Mouse (Mus musculus) cerebellum, adult 2 months (tissue): Measurements from ENCODE around the gene Pgs1. TPM values are rescaled to one million over a fixed set of nuclear protein-coding genes. Genes with fewer than 3 reads are reported as not detected.
A peak's percentile ranks its signal among the peaks of the same experiment; 100 is the strongest.

Experiments used
- DNase-seq, 2 experiments: peaks; one replicate each; pipeline ENCODE4 v3.0.0; 2021
- H3K27ac ChIP-seq: fragments of 200-500 bp; 2 replicates; pipeline ENCODE4 v1.5.1; 2012; ENCODE audit warnings: low read length, control low read depth, inconsistent platforms; ENCODE audit not compliant: insufficient read depth
- H3K27me3 ChIP-seq: fragments of 200-500 bp; 2 replicates; pipeline ENCODE4 v1.6.1; 2012; ENCODE audit warnings: inconsistent platforms, mild to moderate bottlenecking, low read length, moderate library complexity; ENCODE audit not compliant: control insufficient read depth, insufficient read depth
- H3K4me1 ChIP-seq: fragments of 200-500 bp; 2 replicates; pipeline ENCODE4 v1.6.1; 2011; ENCODE audit warnings: low read length; ENCODE audit not compliant: control insufficient read depth, insufficient read depth
- H3K4me3 ChIP-seq: fragments of 200-500 bp; replicated peaks from 2 replicates; pipeline ENCODE3; 2011; ENCODE audit warnings: mild to moderate bottlenecking, low read depth, low read length, control low read depth; ENCODE audit not compliant: insufficient read depth
- CTCF ChIP-seq: fragments of 200-500 bp; IDR thresholded peaks from 2 replicates; pipeline ENCODE4 v1.5.1; 2011; ENCODE audit warnings: low read depth, mild to moderate bottlenecking, control low read depth, low read length, moderate library complexity, borderline replicate concordance; ENCODE audit not compliant: insufficient read depth
- POLR2A ChIP-seq: fragments of 200-500 bp; IDR thresholded peaks from 2 replicates; pipeline ENCODE4 v1.6.1; 2011; ENCODE audit warnings: low read length, control low read depth, borderline replicate concordance; ENCODE audit not compliant: insufficient read depth
- WGBS: fragments of 180-500 bp; shearing (Covaris S2); methylation state at CpG from one replicate; pipeline ENCODE4 v1.1.7; 2018; 5-methylcytosine and 5-hydroxymethylcytosine counted together
- polyA plus RNA-seq: library from polyadenylated mRNA; depleted of rRNA; stranded (reverse); fragments of >200 nt; gene quantifications from 2 replicates; pipeline ENCODE4 v1.2.3, GENCODE M21; 2012

Pgs1 gene
- polyA plus RNA-seq, 1 experiment: 76.5 TPM

DNA sequence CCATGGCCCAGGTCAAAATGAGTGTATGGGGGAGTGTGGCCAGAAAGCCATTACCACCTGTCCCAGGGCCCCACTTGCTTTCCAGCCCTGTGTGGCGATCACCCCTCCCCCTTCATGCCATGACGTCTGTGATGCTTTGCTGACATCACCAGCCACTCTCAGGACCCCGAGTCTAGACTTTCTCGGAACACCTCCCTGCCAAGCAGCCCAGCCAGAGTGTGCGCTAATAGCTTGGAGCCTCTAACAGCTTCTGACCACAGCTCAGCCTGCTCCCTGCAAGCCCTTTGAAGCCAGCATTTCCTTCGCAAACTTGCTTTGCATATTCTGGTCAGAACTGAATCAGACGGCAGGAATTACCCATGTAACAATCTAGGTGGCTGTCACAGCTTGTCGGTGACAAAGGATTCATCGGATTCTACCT, 20.5 kb upstream of the Pgs1 start:
- H3K27me3 ChIP-seq: no peaks in the 10 kb centered on the region
- 68% methylated on average over 9 of the region's 9 CpGs for WGBS
- no peak overlapping the region for H3K27ac ChIP-seq
- no peak overlapping the region for H3K4me3 ChIP-seq
- TF ChIP-seq POLR2A (no peak), CTCF (no peak)
- H3K4me1 ChIP-seq: peaks cover 16% of the 10 kb centered on the region
- no peak for DNase-seq

DNA sequence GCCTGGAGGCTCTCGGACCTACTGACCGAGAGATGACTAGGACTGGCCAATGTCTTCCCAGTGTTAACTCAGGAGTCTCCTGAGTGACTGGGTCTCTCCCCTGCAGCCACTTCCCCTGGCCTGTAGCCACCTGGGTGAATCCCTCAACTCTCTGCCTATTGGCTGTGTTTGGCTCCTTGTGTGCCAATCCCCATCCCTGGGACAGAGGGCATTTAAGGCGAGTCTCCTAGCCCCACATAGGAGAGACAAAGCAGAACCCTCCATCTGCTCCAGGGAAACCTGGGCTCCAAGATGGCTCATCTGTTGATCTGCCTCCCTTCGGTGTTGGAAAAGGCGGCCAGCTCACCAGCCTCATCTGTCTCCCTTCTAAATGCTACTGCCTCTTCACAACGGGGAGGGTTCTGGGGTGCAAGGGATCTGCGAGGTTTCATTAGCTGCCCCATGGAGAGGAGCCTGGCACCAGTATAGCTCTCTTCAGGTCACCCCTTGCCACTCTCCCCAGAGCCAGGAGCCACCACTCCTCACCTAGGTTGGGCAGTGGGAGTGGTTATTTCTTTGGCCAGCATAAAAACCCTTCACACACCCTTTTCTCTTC, 19.5 kb upstream of the Pgs1 start:
- peaks cover 16% of the 10 kb centered on the region for H3K4me1 ChIP-seq
- H3K27ac ChIP-seq: no peak overlapping the region
- peak; percentile 50 to 67 for DNase-seq
- H3K27me3 ChIP-seq: no peaks in the 10 kb centered on the region
- 24% methylated on average over 7 of the region's 7 CpGs for WGBS
- TF ChIP-seq CTCF: no peak
- TF ChIP-seq POLR2A: no peak
- no peak overlapping the region for H3K4me3 ChIP-seq

DNA sequence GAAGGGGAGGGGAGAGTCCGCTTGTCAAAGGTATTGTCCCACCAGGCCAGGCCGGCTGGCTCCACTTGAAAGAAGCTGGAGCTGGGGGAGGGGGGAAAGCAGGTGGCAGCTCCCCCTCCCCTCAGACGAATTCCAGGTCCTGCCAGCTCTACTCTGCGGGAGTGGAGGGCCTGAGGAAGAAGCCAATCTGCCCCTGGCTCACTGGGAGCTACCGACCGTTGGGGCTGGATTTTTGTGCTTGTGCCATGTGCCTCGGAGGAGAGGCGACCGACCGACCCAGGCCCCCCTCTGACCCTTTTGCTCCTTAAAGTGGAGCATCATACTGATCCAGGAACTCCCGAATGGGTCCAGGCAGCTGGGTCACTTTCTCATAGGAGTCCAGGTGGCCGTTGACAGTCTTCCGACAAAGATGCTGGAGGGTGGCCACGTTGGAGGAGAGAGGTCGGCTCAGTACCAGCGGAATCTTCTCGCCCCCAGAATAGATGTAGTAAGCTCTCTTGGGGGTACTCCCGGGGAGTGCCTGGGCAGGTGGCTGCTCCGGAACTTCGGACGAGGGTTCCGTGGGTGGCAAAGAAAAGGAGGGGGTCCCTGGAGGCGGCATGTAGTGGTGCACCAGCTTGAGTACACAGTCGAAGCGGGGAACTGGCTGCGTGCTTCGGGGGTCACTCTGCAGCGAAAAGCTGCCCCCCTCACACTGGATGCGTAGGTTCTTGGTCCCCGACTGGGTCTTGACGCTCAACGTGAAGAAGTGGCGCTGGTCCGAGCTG, 18.7 kb upstream of the Pgs1 start:
- H3K4me1 ChIP-seq: peaks cover 16% of the 10 kb centered on the region
- no peak overlapping the region for H3K27ac ChIP-seq
- TF ChIP-seq CTCF: no peak
- no peak for TF ChIP-seq POLR2A
- WGBS: 4% methylated on average over 34 of the region's 34 CpGs
- H3K4me3 ChIP-seq: peak overlapping the region; percentile 38
- peak; percentile 58 to 60 for DNase-seq
- no peaks in the 10 kb centered on the region for H3K27me3 ChIP-seq

DNA sequence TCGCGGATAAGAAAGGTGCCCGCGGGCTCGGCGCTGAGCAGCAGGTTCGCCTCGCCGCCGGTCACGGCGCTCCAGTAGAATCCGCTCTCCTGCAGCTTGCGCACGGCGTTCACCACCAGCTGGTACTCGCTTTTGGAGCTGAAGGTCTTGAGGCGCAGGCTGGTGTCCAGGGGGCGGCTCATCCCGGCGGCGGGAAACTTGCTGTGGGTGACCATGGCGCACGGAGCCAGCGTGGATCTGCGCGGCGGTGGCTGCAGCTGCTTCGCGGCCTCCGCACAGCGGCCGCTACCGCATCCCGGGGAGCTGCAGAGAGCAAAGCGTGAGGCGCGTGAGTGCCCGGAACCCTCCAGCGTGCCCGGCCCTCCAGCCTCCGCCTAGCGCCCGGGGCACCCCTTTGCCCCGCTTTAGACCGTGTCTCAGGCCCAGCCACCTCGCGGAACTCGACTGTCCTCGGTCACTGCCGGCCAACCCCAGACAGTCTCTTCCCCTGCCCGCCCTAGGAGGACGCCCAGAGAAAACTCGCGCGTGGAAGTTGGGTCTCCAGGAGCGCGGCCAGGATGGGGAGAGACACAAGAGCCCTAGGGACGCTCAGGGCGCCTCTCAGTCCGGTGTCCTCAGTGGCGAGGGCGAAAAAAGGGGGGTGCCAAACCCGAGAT, 17.9 kb upstream of the Pgs1 start:
- no peak overlapping the region for H3K27ac ChIP-seq
- H3K27me3 ChIP-seq: no peaks in the 10 kb centered on the region
- no peak for TF ChIP-seq POLR2A
- no peak for TF ChIP-seq CTCF
- peak; percentile 35 to 58 for DNase-seq
- peaks cover 16% of the 10 kb centered on the region for H3K4me1 ChIP-seq
- WGBS: 2% methylated on average over 64 of the region's 64 CpGs
- H3K4me3 ChIP-seq: peak overlapping the region; percentile 38

DNA sequence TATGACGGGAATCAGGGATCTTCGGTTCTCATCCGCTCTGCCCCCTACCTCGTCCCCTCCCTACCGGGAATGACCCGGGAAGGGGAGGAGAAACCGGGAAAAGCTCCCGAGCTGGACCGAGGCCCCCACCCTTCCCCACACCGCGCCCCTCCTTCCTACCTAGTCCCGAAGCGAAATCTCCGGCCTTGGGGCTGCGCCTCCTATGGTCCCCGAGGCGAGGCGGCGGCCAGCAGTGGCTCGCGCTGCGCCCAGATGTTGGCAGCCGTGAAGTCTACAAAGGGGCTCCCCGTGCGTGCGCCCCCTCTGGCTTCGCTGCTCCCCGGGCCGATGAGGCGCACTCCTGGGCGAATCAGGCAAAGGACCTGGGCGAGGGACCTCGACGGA, 17.4 kb upstream of the Pgs1 start:
- 0% methylated on average over 32 of the region's 34 CpGs for WGBS
- no peaks in the 10 kb centered on the region for H3K27me3 ChIP-seq
- DNase-seq: no peak
- H3K4me1 ChIP-seq: peaks cover 16% of the 10 kb centered on the region
- TF ChIP-seq POLR2A (no peak), CTCF (no peak)
- H3K27ac ChIP-seq: no peak overlapping the region
- H3K4me3 ChIP-seq: peak overlapping the region; percentile 38

DNA sequence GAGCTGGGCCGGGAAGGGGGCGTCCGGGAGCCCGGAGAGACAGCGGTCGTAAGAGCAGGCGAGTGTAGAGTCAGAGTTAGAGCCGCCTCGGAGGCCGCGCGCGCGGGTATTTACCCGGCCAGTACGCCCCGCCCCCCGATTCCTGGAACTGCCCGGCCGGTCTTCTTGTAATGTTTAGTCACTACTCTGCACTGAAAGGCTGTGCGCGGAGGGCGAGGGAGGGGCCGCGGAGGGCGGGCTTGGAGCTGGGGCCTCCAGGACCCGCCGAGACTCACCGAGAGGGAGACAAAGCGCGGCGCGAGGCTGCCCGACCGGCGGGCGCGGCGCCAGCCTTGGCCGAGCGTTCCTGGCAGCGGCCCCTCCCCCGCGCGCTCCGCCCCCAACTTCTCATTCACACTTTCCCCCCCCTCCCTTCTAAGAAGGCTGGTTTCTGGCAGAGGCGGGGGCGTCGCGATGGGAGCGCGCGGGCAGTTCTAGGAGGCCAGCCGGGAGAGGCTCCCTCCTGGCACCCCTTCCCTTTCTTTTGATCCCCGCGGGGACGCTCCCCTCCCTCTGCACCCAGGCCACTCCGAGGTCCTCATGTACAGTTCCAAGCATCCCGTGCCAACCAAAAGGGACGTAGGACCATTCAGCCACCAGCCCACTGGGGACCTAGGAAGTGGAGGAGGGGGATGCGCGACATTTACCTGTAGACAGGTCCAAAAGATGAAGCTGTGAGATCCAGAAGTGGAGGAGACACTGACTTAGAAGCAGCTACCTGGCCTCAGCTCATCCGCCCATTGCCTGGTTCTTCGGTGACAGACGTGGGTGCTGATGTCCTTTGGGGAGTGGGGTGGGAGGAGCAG, 16.8 kb upstream of the Pgs1 start:
- Histone ChIP-seq H3K27ac (no peak overlapping the region), H3K4me3 (peak overlapping the region; percentile 51), H3K4me1 (peaks cover 16% of the 10 kb centered on the region), H3K27me3 (no peaks in the 10 kb centered on the region)
- no peak for TF ChIP-seq POLR2A
- no peak for TF ChIP-seq CTCF
- WGBS: under 1% methylated on average over 62 of the region's 65 CpGs
- DNase-seq: peak; percentile 65 to 73

DNA sequence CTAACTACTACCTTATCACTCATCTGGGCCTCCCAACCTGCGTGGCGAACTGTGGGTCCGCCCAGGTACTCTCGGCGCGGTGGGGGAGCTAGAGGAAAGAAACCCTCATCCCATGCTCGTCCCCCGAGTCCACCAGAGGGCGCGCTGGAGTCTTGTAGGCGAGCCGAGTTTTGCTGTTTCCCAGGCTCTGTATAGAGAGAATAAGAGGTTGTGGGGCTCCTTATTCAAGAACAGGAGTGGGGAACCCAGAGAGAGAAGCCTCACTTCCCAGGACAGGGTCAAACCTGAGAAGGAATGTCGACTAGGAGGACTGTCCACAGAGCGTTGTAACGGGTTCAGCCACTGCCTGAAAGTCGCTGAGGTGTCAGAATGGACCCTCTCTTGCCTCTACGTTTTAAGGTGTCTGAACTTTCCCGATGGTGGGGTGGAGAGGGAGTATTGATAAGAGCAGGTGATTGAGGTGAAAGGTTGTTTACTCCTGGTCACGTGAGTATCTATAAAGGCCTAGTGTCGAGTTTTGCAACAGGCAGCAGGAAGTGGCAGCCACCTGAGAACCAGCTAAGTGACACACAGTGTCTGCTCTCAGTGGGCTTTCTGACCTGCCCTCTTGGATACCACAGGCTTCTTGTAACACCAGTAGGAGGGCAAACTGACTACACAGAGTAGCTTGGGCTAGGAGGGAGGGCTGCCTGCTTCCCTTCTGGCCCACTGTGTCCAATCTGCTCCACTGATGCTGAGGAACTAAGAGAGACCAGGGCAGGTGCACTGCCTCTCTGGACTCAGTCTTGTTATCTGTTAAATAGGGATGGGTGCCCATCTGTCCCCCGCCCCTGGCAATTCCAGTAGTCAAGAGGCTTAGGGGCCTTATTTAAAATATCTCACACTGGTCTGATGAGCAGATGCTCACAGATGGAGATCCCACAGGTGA, 15.9 kb upstream of the Pgs1 start, which contains the start of gene Socs3:
Socs3 (minus strand) TSS at position 103 of the 928 bp plus-strand sequence.
- 18% methylated on average over 21 of the region's 21 CpGs for WGBS
- peak; percentile 81 to 91 for DNase-seq
- TF ChIP-seq CTCF (peak; percentile 82), POLR2A (no peak)
- H3K27me3 ChIP-seq: no peaks in the 10 kb centered on the region
- peaks cover 16% of the 10 kb centered on the region for H3K4me1 ChIP-seq
- no peak within 1 kb of the TSS for H3K27ac ChIP-seq
- H3K4me3 ChIP-seq: peak within 1 kb of the TSS; percentile 51
